Mouse (Mus musculus): ENCODE results near the gene Lmtk3. TPM values are rescaled to one million over a fixed set of nuclear protein-coding genes. Genes with fewer than 3 reads are reported as not detected.

Lmtk3 gene
- polyA plus RNA-seq, 1 experiment from 2014 or later = 24.0 TPM

DNA sequence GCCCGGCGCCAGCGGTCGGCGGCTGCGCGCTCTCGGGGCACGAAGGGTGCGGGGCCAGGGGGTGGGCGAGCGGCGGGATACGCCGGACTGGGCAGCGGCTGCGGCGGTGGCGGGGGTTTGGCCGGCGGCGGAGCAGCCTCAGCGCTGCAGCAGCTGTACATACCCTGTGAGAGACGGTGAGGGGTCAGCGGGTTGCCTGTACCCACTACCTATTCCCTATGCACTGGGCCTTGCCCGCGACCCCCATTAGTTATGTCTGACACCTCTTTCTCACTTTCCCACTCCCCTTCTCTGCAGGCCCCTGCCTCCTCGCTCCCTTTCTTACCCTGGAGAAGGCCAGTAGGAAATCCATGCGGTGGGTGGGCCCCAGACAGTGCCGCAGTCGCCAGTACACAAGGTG is 50.4 kb downstream of the Lmtk3 start:
- WGBS = 3% methylated on average over 31 of the region's 31 CpGs

DNA sequence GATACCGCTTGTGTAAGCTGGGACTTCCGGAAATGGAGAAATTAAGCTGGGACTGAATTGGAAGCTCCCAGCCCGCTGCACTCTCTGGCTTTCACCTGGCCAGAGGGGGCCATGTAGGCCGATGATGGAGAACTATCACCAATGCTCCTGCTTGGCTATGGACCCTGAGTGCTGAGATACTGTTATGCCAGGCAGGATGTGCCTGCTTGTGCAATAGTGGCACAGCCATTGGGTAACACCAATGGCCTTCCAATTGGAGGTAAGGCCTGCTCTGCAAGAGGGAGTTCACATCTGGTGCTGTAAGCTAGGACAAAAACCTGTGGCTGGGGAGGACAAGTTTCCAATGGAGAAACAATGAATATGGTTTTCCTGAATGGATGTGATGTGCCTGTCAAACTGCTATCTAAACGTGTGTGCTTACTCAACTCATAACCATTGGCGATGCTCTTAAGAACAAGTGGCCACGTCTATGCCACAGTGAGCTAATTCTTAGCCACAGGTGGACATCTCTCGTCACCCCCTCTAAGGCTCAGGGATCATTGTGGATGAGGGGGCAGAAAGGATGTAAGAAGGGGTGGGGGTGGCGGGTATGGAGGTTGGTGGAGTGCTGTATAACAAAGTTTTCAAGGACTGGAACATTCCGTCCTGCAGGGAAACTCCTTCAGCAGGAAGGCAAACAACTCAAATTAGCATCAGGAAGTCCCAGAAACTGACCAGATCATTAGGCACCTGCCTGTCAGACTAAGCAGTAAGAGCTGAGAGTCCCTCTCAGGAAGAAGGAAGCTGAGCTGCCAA is 59.6 kb downstream of the Lmtk3 start:
- H3K4me2 ChIP-seq (replicated peaks) = no peak overlapping the region
- WGBS = 86% methylated on average over 10 of the region's 10 CpGs
- no peaks in the 10 kb centered on the region for H3K4me1 ChIP-seq (replicated peaks)
- no peaks in the 10 kb centered on the region for H3K36me3 ChIP-seq
- no peak overlapping the region for H3K9ac ChIP-seq (replicated peaks)
- H3K27me3 ChIP-seq = peaks cover 16% of the 10 kb centered on the region
- H3K27ac ChIP-seq = no peak overlapping the region
- ATAC-seq = no peak
- H3K4me3 ChIP-seq (replicated peaks) = no peak overlapping the region
- H3K9me3 ChIP-seq = no peaks in the 10 kb centered on the region

More for the DNA sequence above, 50.4 kb downstream of the Lmtk3 start:
- no peaks in the 10 kb centered on the region for H3K9me3 ChIP-seq
- no peak overlapping the region for H3K27ac ChIP-seq
- H3K4me1 ChIP-seq (replicated peaks) = peaks cover 35% of the 10 kb centered on the region
- no peak for ATAC-seq
- H3K9ac ChIP-seq (replicated peaks) = peak overlapping the region; percentile 32; the same call in 1 of the 2 replicates
- H3K4me2 ChIP-seq (replicated peaks) = peak overlapping the region; percentile 49
- peak overlapping the region; percentile 31 for H3K4me3 ChIP-seq (replicated peaks)
- H3K36me3 ChIP-seq = peaks cover 6% of the 10 kb centered on the region; the same call in 1 of the 2 replicates
- H3K27me3 ChIP-seq = peaks cover 64% of the 10 kb centered on the region

DNA sequence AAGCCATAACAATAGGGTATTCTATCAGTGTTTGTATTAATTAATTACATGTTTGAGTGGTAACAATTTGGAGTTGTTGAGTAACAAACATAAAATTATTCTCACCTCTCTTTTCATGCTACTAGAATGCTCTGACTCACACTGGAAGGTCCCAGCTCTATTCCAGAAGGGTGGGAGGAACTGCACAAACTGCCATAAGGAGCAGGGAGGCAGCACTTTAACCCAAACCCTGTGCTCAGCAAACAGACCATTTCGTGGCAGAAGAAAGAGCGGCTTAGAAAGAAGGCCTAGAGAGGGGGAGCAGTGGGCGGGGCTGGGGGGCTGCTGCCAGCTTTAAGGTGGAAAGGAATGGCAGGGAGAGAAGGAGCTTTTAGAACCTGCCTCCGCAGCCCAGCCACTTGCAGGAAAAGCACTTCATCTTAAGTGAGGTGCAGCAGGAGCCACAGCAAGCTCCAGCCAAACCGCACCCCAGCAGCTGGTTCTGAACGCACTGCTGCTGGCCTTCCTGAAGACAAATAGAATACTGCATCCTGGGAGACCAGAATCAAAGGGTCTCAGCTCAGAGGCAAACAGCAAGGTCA is 65.0 kb downstream of the Lmtk3 start:
- 2% methylated on average over 6 of the region's 6 CpGs for WGBS
- no peak overlapping the region for H3K27ac ChIP-seq
- H3K4me3 ChIP-seq (replicated peaks) = no peak overlapping the region
- H3K27me3 ChIP-seq = peaks cover 4% of the 10 kb centered on the region; the same call in 1 of the 2 replicates
- no peak overlapping the region; the same call in 1 of the 2 replicates for H3K9ac ChIP-seq (replicated peaks)
- H3K9me3 ChIP-seq = no peaks in the 10 kb centered on the region
- H3K4me2 ChIP-seq (replicated peaks) = no peak overlapping the region
- H3K4me1 ChIP-seq (replicated peaks) = no peaks in the 10 kb centered on the region
- ATAC-seq = no peak
- no peaks in the 10 kb centered on the region for H3K36me3 ChIP-seq

DNA sequence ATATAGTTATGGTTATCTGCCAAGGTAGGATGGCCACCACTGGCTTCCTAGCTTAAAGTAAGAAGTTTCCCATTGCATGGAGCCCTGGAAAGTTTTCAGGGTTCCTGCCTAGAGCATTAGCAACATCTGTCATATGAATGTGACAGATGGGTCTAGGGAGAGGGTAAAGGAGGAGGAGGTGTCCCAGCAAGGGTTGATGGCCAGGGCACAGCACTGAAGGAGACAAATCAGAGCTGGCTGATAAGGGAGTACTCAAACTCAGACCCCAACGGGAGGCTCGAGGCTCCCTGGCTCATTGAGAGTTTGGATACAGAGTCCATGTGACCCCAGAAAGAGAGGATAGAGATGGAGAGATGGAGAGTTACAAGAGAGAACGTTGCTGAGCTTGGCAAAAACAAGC is 67.1 kb downstream of the Lmtk3 start:
- H3K4me2 ChIP-seq (replicated peaks) = no peak overlapping the region
- H3K4me3 ChIP-seq (replicated peaks) = no peak overlapping the region
- no peaks in the 10 kb centered on the region for H3K36me3 ChIP-seq
- no peaks in the 10 kb centered on the region for H3K4me1 ChIP-seq (replicated peaks)
- no peaks in the 10 kb centered on the region for H3K9me3 ChIP-seq
- 81% methylated on average over 3 of the region's 3 CpGs for WGBS
- H3K27ac ChIP-seq = no peak overlapping the region
- H3K9ac ChIP-seq (replicated peaks) = no peak overlapping the region
- peaks cover 4% of the 10 kb centered on the region for H3K27me3 ChIP-seq
- no peak for ATAC-seq

DNA sequence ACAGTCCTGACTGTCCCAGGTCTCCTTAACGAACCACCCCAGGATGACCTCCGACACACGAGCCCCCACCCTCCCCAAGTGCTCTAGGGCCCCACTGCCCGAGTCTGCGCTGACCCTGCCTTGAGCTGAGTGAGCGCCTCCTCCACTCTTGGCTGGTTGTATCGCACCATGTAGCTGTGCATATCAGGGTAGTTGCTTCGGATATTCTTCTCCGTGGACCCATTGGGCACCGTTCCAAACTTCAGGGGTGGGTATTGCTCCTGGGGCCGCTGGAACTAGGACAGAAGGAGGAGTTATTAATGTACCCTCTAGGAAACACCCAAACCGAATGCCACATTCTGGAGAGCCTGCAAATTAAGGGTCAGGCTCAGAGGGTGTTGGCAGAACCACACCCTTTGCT is 69.6 kb downstream of the Lmtk3 start:
- H3K9ac ChIP-seq (replicated peaks) = no peak overlapping the region
- no peak overlapping the region for H3K4me3 ChIP-seq (replicated peaks)
- no peak overlapping the region for H3K27ac ChIP-seq
- H3K9me3 ChIP-seq = no peaks in the 10 kb centered on the region
- H3K4me2 ChIP-seq (replicated peaks) = no peak overlapping the region
- ATAC-seq = no peak
- H3K36me3 ChIP-seq = no peaks in the 10 kb centered on the region
- H3K27me3 ChIP-seq = peaks cover 27% of the 10 kb centered on the region
- 86% methylated on average over 12 of the region's 12 CpGs for WGBS
- H3K4me1 ChIP-seq (replicated peaks) = peaks cover 14% of the 10 kb centered on the region

Other genes with a start within 250 kb of the Lmtk3 start
- 0.13 and 0.21 TPM in 2 replicates for gene Hsd17b14, start 228.8 kb upstream of the Lmtk3 start, polyA plus RNA-seq (2015; fragmentation: Nextera tagmentation; extraction: Ambion mirVana)
- 20.7 and 24.5 TPM in 2 replicates for gene Bcat2, start 213.6 kb upstream of the Lmtk3 start, polyA plus RNA-seq (2015; fragmentation: Nextera tagmentation; extraction: Ambion mirVana)
- gene Fgf21, start 168.2 kb upstream of the Lmtk3 start, polyA plus RNA-seq (2015; fragmentation: Nextera tagmentation; extraction: Ambion mirVana) = 0.17 TPM in 1 of 2 replicates, not detected in the other
- not detected in 2 replicates for gene Fut1, start 166.4 kb upstream of the Lmtk3 start, polyA plus RNA-seq (2015; fragmentation: Nextera tagmentation; extraction: Ambion mirVana)
- 0.17 TPM in 1 of 2 replicates, not detected in the other for gene Izumo1, start 161.9 kb upstream of the Lmtk3 start, polyA plus RNA-seq (2015; fragmentation: Nextera tagmentation; extraction: Ambion mirVana)
- gene Rasip1, start 156.2 kb upstream of the Lmtk3 start, polyA plus RNA-seq (2015; fragmentation: Nextera tagmentation; extraction: Ambion mirVana) = 7.5 and 9.4 TPM in 2 replicates
- gene Mamstr, start 143.8 kb upstream of the Lmtk3 start, polyA plus RNA-seq (2015; fragmentation: Nextera tagmentation; extraction: Ambion mirVana) = 3.1 and 4.8 TPM in 2 replicates
- gene Fut2, start 117.3 kb upstream of the Lmtk3 start, polyA plus RNA-seq (2015; fragmentation: Nextera tagmentation; extraction: Ambion mirVana) = 0.06 and 0.09 TPM in 2 replicates
- gene Ntn5, start 99.7 kb upstream of the Lmtk3 start, polyA plus RNA-seq (2015; fragmentation: Nextera tagmentation; extraction: Ambion mirVana) = 0.39 and 0.59 TPM in 2 replicates
- gene Sec1, start 89.3 kb upstream of the Lmtk3 start, polyA plus RNA-seq (2015; fragmentation: Nextera tagmentation; extraction: Ambion mirVana) = 0.17 and 0.31 TPM in 2 replicates
- 35.9 and 40.0 TPM in 2 replicates for gene Car11, start 83.9 kb upstream of the Lmtk3 start, polyA plus RNA-seq (2015; fragmentation: Nextera tagmentation; extraction: Ambion mirVana)
- 3.4 and 4.0 TPM in 2 replicates for gene Dbp, start 78.7 kb upstream of the Lmtk3 start, polyA plus RNA-seq (2015; fragmentation: Nextera tagmentation; extraction: Ambion mirVana)
- 643 and 684 TPM in 2 replicates for gene Rpl18, start 68.3 kb upstream of the Lmtk3 start, polyA plus RNA-seq (2015; fragmentation: Nextera tagmentation; extraction: Ambion mirVana)
- 24.3 and 27.1 TPM in 2 replicates for gene Sphk2, start 65.7 kb upstream of the Lmtk3 start, polyA plus RNA-seq (2015; fragmentation: Nextera tagmentation; extraction: Ambion mirVana)
- gene Fam83e, start 62.5 kb upstream of the Lmtk3 start, polyA plus RNA-seq (2015; fragmentation: Nextera tagmentation; extraction: Ambion mirVana) = 1.0 and 1.3 TPM in 2 replicates
- gene Spaca4, start 57.9 kb upstream of the Lmtk3 start, polyA plus RNA-seq (2015; fragmentation: Nextera tagmentation; extraction: Ambion mirVana) = not detected in 2 replicates
- 5.5 and 5.6 TPM in 2 replicates for gene Sult2b1, start 931 bp downstream of the Lmtk3 start, polyA plus RNA-seq (2015; fragmentation: Nextera tagmentation; extraction: Ambion mirVana)
- 362 and 363 TPM in 2 replicates for gene Cyth2, start 30.8 kb downstream of the Lmtk3 start, polyA plus RNA-seq (2015; fragmentation: Nextera tagmentation; extraction: Ambion mirVana)
- gene Kcnj14, start 41.0 kb downstream of the Lmtk3 start, polyA plus RNA-seq (2015; fragmentation: Nextera tagmentation; extraction: Ambion mirVana) = 0.62 and 0.73 TPM in 2 replicates
- 39.9 and 41.7 TPM in 2 replicates for gene Grwd1, start 47.2 kb downstream of the Lmtk3 start, polyA plus RNA-seq (2015; fragmentation: Nextera tagmentation; extraction: Ambion mirVana)
- 36.1 and 44.8 TPM in 2 replicates for gene Kdelr1, start 89.0 kb downstream of the Lmtk3 start, polyA plus RNA-seq (2015; fragmentation: Nextera tagmentation; extraction: Ambion mirVana)
- gene Grin2d, start 94.6 kb downstream of the Lmtk3 start, polyA plus RNA-seq (2015; fragmentation: Nextera tagmentation; extraction: Ambion mirVana) = 1.2 and 1.3 TPM in 2 replicates
- 0.28 and 0.66 TPM in 2 replicates for gene Syngr4, start 113.0 kb downstream of the Lmtk3 start, polyA plus RNA-seq (2015; fragmentation: Nextera tagmentation; extraction: Ambion mirVana)
- gene Tmem143, start 113.2 kb downstream of the Lmtk3 start, polyA plus RNA-seq (2015; fragmentation: Nextera tagmentation; extraction: Ambion mirVana) = 5.9 and 6.7 TPM in 2 replicates
- gene Emp3, start 137.7 kb downstream of the Lmtk3 start, polyA plus RNA-seq (2015; fragmentation: Nextera tagmentation; extraction: Ambion mirVana) = 24.4 and 27.3 TPM in 2 replicates
- 3.3 and 4.1 TPM in 2 replicates for gene Ccdc114, start 140.3 kb downstream of the Lmtk3 start, polyA plus RNA-seq (2015; fragmentation: Nextera tagmentation; extraction: Ambion mirVana)
- gene Abcc6, start 246.6 kb downstream of the Lmtk3 start, polyA plus RNA-seq (2015; fragmentation: Nextera tagmentation; extraction: Ambion mirVana) = 0.26 and 0.41 TPM in 2 replicates
- 31.4 and 37.7 TPM in 2 replicates for gene Nomo1, start 250.0 kb downstream of the Lmtk3 start, polyA plus RNA-seq (2015; fragmentation: Nextera tagmentation; extraction: Ambion mirVana)